Mouse (Mus musculus): Measurements from ENCODE around the gene Sfxn4. TPM values are rescaled to one million over a fixed set of nuclear protein-coding genes. Genes with fewer than 3 reads are reported as not detected.

Gene Sfxn4
- polyA plus RNA-seq, 1 experiment, result 18.6 TPM

Other genes starting within 250 kb of the Sfxn4 start
- 16.0 and 18.6 TPM in 2 replicates for gene Nanos1, start 105.5 kb downstream of the Sfxn4 start, polyA plus RNA-seq (2012; rRNA removed)
- 71.4 and 76.3 TPM in 2 replicates for gene Eif3a, start 70.8 kb downstream of the Sfxn4 start, polyA plus RNA-seq (2012; rRNA removed)
- gene Fam45a, start 49.9 kb downstream of the Sfxn4 start, polyA plus RNA-seq (2012; rRNA removed), result 41.4 and 44.1 TPM in 2 replicates
- 97.8 and 99.4 TPM in 2 replicates for gene Prdx3, start 13.1 kb upstream of the Sfxn4 start, polyA plus RNA-seq (2012; rRNA removed)
- gene Grk5, start 28.3 kb upstream of the Sfxn4 start, polyA plus RNA-seq (2012; rRNA removed), result 6.6 and 7.2 TPM in 2 replicates